Mouse (Mus musculus): Measurements from ENCODE around the gene Pou2f1. TPM values are rescaled to one million over a fixed set of nuclear protein-coding genes. Genes with fewer than 3 reads are reported as not detected.

Pou2f1 gene
- total RNA-seq, 2 experiments from 2014 or later: 11.2 TPM

DNA sequence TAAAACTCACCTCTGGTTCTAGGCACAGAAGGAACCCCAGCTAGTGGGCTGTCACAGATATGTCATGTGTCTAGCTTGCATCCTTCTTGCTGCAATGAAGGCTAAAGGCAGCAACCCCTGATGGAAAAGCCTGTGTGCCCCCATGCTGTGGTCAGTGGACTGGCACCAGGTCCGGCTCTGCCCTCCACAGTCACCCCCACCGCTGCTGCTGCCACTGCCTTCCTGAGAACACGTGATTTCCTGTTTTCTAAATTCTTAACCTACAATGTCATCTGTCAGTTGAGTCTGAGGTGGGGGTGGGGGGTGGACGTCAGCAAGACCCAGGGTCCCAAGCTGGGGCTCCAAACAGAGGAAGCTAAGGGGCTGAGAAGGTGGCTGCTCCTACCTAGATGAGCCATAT lies 153.6 kb downstream of the Pou2f1 start:
- peak in 1 of 2 experiments; percentile 12 for DNase-seq (ENCODE audit: low spot score in 2 of 2)

DNA sequence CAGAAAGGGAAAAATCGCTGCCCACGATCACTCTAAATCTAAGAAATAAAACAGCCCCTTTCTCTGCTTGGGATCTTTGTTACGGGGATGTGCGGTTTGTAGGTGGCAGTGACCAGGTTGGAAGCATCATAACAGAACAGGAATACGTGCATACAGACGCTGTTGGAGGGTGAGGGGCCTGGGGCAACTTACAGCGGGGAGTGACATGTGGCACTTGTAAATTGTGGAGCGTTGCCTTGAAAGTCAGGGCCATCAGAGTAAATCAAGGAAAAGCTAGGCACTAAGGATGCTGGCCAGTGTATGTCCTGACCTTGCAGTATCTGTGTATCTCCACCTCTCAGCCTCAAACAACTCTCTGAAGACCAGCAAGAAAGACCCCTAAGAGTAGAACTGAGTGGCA lies 154.1 kb downstream of the Pou2f1 start:
- DNase-seq (ENCODE audit: low spot score in 2 of 2): peak in 1 of 2 experiments; percentile 9

- DNase-seq (ENCODE audit: low spot score in 2 of 2): no peak
Measured at GRCm38 (mm10) chr1:165845366-165845765, 157.1 kb downstream of the Pou2f1 start.

DNA sequence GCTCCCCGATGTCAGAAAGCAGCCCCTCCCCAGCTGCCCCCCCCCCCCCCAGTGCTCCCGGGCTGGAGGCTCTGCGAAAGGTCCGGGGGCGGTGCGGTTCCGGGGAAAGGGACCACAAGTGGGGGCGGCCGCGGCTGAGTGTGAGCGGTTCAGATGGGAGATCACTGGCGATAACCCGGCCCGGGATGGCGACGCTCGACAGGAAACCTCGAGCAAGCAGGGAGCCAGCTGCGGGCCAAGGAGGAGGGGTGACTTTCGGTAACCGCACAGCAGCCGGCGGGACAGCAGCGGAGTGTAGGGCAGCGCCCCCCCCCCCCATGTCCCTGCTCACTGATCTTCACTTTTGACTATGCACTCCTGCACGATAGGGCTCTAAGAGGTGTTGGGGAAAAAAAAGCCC lies 157.5 kb downstream of the Pou2f1 start:
- DNase-seq (ENCODE audit: low spot score in 2 of 2): peak in 1 of 2 experiments; percentile 25

GRCm38 (mm10) chr1:165844466-165844951 lies 158.0 kb downstream of the Pou2f1 start:
- no peak for DNase-seq (ENCODE audit: low spot score in 2 of 2)

DNA sequence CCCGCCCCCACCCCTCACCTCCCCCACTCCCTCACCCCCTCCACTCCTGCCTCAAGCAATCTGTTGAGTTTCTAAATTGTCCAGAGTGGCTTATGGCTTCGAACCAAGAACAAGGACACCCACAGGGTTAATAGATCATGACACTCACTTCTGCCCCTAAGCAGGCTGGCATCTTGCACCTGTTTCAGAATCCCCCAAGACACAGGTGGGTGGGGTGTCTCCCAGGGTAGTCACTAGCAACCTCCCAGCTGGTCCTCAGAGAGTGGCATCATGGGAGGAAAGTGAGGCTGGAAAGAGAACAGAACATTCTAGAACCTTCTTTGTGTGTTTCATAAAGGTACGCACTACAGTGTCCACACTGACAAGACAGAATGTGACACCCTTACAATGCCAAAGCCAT lies 158.9 kb downstream of the Pou2f1 start:
- no peak for DNase-seq (ENCODE audit: low spot score in 2 of 2)

- DNase-seq (ENCODE audit: low spot score in 2 of 2): no peak
Measured at GRCm38 (mm10) chr1:165842170-165842569, 160.3 kb downstream of the Pou2f1 start.

DNA sequence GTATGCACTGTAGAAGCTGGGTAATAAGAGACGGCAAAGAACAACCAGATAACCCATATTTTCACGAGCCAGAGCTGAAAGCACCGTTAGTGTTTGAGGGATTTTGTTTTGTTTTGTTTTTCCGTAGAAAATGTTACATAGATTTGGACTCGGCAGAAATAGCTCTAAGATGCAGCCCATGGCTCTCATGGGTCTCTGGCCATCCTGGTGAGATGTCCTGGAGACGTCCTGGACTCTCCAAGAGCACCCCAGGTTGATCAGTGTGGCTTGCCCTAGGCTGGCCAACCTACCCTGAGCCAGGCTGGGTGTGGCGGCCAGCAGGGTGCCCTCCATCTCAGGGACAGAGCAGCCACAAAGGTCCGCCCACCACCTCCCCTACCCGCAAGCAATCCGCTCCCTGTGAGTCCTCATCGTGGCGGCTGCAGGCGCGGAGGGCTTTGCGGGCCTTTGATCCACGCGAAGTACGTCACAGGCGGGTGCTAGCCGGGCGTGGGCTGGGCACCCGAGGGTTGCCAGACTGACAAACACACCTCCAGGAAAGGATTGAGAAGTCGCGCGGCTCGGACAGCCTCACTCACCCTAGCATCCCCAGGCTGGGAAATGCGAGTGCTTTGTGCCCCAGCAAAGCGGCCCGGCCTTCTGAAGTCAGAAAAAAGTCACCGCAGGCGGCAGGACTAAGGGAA lies 161.8 kb downstream of the Pou2f1 start:
- no peak for DNase-seq (ENCODE audit: low spot score in 2 of 2)

GRCm38 (mm10) chr1:165839201-165839600 lies 163.3 kb downstream of the Pou2f1 start:
- DNase-seq (ENCODE audit: low spot score in 2 of 2): no peak

DNA sequence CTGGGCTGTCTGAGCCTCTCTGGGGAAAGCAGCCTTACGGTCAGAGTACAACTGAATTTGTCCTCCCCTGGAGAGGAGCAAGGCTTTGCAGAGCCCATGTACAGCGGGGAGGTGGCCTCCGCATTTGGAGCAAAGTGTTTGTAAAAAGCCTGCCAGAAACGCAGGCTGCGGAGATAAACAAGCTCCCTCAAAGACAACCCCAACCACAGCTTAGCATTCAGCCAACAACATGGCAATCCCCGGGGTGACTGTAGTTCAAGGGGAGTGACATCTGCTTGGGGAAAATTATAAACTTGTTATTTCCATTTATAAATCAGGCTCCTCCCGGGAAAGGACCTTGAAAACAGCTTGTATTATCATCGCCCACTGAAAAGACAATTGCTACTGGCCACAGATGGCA lies 164.9 kb downstream of the Pou2f1 start:
- DNase-seq (ENCODE audit: low spot score in 2 of 2): no peak

DNA sequence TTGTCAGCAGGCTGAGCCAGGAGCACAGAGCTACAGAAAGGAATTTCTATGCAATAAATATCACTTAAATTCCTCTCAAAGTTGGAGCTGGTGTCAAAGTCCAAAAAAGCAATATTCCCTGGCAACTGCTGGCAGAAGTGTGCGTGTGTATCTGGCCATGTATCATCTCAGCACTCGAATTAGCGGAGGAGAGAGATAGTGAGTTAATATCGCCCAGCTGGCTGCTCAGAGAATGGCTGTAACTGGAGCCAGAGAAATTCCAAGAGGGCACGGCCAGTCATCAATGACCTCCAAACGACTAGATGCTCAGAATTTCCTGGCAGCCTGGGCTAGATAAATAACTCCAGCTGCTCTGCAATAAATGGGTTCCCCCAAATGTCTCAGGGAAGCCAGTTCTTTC lies 166.0 kb downstream of the Pou2f1 start:
- DNase-seq (ENCODE audit: low spot score in 2 of 2): peak in 1 of 2 experiments; percentile 20

- no peak for DNase-seq (ENCODE audit: low spot score in 2 of 2)
Measured at GRCm38 (mm10) chr1:165834633-165834975, 167.9 kb downstream of the Pou2f1 start.

DNA sequence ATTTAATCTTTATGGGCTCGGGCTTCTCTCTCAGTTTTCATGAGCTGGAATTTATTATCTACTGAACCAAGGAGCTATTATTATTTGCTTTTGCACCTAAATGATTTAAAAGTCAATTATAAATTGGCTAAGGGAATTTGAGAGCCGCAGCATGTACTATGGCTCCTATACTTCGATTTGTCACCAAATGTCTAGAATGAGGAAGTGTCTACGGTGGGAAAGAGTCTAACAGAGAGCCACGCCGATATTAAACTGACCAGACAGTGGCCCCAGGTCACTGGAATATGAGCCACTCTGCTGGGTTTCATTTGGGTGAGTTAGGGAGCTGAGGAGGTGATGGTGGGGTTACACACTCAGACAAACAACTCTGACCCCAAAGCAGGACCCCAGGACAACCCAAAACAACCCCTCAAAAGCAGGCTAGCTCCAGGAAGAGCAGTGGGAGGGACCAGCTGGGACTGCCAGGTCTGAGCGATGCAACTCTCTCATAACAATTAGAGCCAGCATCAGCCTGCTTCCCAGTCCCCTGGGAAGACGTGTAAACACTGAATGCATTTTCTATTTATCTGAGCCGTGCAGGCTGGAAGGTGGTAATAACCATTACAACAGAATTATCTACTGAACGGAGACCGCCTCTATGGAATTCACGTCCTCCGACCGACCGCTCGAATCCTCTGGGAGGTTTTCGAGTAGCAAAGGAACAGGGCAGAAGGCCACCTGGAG lies 168.4 kb downstream of the Pou2f1 start:
- no peak for DNase-seq (ENCODE audit: low spot score in 2 of 2)

DNA sequence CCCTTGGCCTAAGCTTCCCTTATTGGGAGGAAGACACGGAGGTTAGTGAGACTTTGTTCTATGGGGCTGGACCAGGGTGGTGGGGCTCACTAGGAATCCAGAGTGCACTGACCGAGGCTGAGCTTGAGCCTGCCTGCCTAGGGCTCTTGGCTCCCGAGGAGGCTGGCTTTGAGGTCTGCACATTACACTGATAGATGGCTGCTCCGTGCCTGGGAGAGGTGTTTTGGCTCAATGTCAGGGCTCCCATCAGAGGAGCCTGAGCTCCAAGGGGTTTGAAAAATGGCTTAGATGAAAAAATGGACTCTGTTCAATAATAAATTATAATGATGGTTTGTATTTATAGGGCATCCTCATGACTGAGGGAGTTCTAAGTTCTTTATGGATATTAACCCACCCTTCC lies 169.2 kb downstream of the Pou2f1 start:
- no peak for DNase-seq (ENCODE audit: low spot score in 2 of 2)

- DNase-seq (ENCODE audit: low spot score in 2 of 2): no peak
Measured at GRCm38 (mm10) chr1:165829890-165830289, 172.6 kb downstream of the Pou2f1 start.

- no peak for DNase-seq (ENCODE audit: low spot score in 2 of 2)
Measured at GRCm38 (mm10) chr1:165828615-165829014, 173.9 kb downstream of the Pou2f1 start.

DNA sequence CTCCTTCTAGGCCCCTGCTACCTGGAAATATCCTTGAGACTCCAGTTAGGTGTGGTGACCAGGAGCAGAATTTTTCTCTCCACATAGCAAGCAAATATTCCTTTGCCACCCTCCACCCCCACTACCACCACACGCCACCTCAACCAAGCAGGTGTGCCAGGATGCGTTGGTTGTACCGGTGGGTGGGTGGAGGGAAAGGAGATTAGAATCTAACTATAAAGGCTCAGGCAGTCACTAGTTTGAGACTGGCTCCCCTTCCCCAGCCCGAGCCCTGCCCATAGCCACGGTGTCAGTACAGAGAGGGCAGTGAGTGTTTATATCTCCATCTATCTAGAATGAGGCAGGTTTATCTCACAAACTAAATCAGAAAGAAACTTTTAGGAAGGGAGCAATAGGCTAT lies 174.3 kb downstream of the Pou2f1 start:
- no peak for DNase-seq (ENCODE audit: low spot score in 2 of 2)

DNA sequence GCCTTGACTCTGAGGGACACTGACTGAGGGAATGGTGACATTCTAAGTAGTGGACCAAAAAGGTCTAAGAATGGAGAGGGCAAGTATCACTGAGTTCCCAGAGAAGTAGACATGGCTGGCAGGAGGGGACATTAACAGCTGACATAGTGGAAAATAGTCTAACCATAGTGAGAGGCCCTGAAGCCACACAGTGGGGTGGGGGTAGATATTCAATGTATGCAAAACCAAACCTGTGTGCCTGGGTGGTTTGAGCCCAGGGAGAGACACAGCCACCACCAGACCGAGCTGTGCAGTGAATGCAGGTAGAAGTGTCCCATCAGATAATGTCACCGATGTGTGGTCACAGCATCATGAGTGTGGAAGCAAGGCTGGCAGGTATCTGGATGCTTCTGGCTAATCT lies 180.4 kb downstream of the Pou2f1 start:
- no peak for DNase-seq (ENCODE audit: low spot score in 2 of 2)

- DNase-seq (ENCODE audit: low spot score in 2 of 2): no peak
Measured at GRCm38 (mm10) chr1:165819147-165819546, 183.3 kb downstream of the Pou2f1 start.

GRCm38 (mm10) chr1:165818145-165818860 lies 184.2 kb downstream of the Pou2f1 start:
- DNase-seq (ENCODE audit: low spot score in 2 of 2): no peak

DNA sequence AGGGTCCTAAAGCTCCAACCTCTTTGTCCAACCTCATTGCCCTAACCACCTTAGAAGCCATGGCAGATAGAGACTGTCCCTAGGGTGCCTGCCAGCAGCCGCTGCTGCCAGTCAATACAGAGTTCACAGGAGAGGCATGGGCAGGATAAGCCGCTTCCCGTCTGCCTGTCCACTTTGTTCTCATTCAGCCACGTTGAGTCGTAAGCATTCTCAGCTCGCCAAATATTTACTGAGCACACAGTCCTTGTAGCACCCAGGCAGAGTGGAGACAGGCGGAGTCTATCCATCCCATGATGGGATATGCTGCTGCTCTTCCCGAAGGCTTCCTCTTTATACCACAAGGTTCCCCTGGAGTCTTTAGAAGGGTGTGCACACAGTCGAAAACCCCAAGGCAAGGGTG lies 185.2 kb downstream of the Pou2f1 start:
- no peak for DNase-seq (ENCODE audit: low spot score in 2 of 2)

DNA sequence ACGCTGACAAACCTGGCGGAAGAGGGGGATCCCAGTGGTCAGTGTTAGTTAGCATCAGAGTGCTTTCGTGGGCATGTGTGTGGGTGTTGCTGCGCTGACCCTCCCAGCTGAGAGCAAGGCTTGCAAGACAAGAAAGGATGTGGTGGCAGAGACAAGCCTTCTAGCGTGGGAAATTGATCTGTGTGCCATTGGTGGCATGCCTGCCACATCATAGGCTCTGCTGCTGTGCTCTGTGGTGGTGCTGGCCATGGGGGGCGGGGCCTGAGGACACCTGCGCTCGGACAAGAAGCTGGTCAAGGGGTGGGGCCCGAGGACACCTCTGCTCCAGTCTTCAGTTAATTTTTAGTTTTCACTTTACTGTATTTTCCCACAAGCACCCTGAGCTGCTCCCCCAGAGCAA lies 186.1 kb downstream of the Pou2f1 start:
- DNase-seq (ENCODE audit: low spot score in 2 of 2): no peak
